Mouse (Mus musculus) forebrain, embryonic 10.5 days (tissue): ENCODE data around the gene Vwc2. TPM values are rescaled to one million over a fixed set of nuclear protein-coding genes. Genes with fewer than 3 reads are reported as not detected.

Experiments
- DNase-seq: peaks from one replicate; pipeline ENCODE4 v3.0.0-alpha.2; 2017; ENCODE audit warnings: low spot score; ENCODE audit errors: extremely low spot score
- H3K27ac ChIP-seq: fragments of 300-500 bp; sonication (generic); 2 replicates; pipeline ENCODE4 v1.5.1; 2016; ENCODE audit warnings: mild to moderate bottlenecking
- H3K27me3 ChIP-seq: fragments of 300-500 bp; sonication (generic); 2 replicates; pipeline ENCODE4 v1.6.1; 2016; ENCODE audit warnings: mild to moderate bottlenecking; ENCODE audit not compliant: poor library complexity, severe bottlenecking
- H3K36me3 ChIP-seq: fragments of 300-500 bp; sonication (generic); replicated peaks from 2 replicates; pipeline ENCODE4 v1.6.1; 2016; ENCODE audit warnings: mild to moderate bottlenecking, moderate library complexity
- H3K4me1 ChIP-seq: fragments of 300-500 bp; sonication (generic); 2 replicates; pipeline ENCODE4 v1.6.1; 2016
- H3K4me3 ChIP-seq: fragments of 300-500 bp; sonication (generic); 2 replicates; pipeline ENCODE4 v1.5.1; 2016; ENCODE audit warnings: mild to moderate bottlenecking, moderate library complexity
- H3K9me3 ChIP-seq: fragments of 300-500 bp; sonication (generic); 2 replicates; pipeline ENCODE4 v1.6.1; 2016; ENCODE audit warnings: mild to moderate bottlenecking, moderate library complexity
- WGBS: fragments of 180-500 bp; shearing (Covaris S2); methylation state at CpG from one replicate; pipeline ENCODE4 v1.1.7; 2016; 5-methylcytosine and 5-hydroxymethylcytosine counted together
- polyA plus RNA-seq: library from polyadenylated mRNA; unstranded; fragments of >200 nt; fragmentation: Nextera tagmentation; extraction: Ambion mirVana; gene quantifications from 2 replicates; pipeline ENCODE4 v1.2.1, GENCODE M21; 2016

Gene Vwc2
- polyA plus RNA-seq, 1 experiment from 2014 or later = 2.9 TPM

- WGBS = 2% methylated on average over 3 of the region's 3 CpGs
- Histone ChIP-seq H3K36me3 (no peaks in the 10 kb centered on the region), H3K9me3 (peaks cover under 1% of the 10 kb centered on the region), H3K27me3 (peaks cover 83% of the 10 kb centered on the region), H3K4me1 (peaks cover 35% of the 10 kb centered on the region), H3K27ac (0 out of 2 replicates have a peak overlapping the region, but pooled peaks have one; percentile 83), H3K4me3 (peak overlapping the region; percentile 69)
- no peak for DNase-seq
These were observed 2.7 kb downstream of the Vwc2 start for GRCm38 (mm10) chr11:11116736-11117135.

DNA sequence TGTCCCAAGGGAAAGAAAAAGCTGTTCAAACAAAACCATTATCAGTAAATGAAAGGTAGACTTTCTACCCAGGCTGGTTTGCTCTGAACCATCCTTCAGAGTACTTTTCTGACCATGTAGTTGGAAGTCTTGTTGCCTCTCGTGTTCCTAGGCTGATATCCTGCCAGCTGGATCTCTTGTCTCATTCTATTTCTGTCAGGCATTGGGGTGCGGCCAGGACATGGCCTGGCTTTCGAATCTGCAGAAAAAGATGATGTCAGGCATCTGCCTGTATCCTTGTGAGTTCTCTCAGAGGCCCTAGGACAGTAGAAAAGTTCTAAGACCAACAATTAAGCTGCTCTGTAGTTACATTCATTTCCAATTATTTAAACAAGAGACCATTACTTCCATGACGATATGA, 8.8 kb downstream of the Vwc2 start:
- H3K27ac ChIP-seq = no peak overlapping the region
- H3K36me3 ChIP-seq = no peaks in the 10 kb centered on the region
- H3K9me3 ChIP-seq = no peaks in the 10 kb centered on the region
- no peak for DNase-seq
- WGBS = 80% methylated on average over 4 of the region's 4 CpGs
- H3K4me1 ChIP-seq = no peaks in the 10 kb centered on the region
- peaks cover 26% of the 10 kb centered on the region for H3K27me3 ChIP-seq
- no peak overlapping the region for H3K4me3 ChIP-seq

DNA sequence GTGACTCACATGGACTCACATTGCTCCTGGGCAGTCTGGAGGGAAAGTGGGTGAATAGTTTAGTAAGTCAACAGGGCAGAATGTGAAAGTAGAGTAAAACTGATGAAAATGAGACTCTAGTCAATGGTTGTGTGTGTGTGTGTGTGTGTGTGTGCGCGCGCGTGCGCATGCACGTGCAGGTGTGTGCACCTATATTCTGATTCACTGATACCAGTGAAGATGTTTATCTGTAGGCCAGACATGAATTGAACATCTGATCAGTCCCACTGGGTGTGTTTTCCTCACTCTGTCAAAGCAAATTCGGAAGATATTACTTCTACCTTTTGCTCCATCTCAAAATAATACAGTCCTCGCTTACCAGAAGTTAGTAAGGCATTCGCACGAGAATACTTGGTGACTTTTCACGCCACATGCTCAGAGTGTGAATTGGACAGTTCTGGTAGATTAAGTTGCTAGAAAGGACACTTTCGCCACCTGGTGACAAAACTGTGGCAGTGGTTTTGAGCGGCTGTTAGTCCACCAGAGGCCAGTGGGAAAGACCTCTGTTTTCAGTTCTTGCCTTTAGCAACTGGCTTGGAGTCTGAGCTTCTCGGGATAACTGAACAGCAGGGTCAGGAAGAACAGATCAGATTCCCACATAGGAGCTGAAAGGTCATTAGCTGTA, 17.5 kb downstream of the Vwc2 start:
- no peaks in the 10 kb centered on the region for H3K27me3 ChIP-seq
- H3K27ac ChIP-seq = no peak overlapping the region
- no peak overlapping the region for H3K4me3 ChIP-seq
- DNase-seq = peak; percentile 33
- H3K9me3 ChIP-seq = no peaks in the 10 kb centered on the region
- no peaks in the 10 kb centered on the region for H3K36me3 ChIP-seq
- H3K4me1 ChIP-seq = no peaks in the 10 kb centered on the region
- WGBS = 61% methylated on average over 14 of the region's 14 CpGs

GRCm38 (mm10) chr11:11140622-11141021, 26.6 kb downstream of the Vwc2 start:
- Histone ChIP-seq H3K4me1 (no peaks in the 10 kb centered on the region), H3K27me3 (no peaks in the 10 kb centered on the region), H3K36me3 (no peaks in the 10 kb centered on the region), H3K9me3 (no peaks in the 10 kb centered on the region), H3K4me3 (no peak overlapping the region), H3K27ac (no peak overlapping the region)
- no peak for DNase-seq

DNA sequence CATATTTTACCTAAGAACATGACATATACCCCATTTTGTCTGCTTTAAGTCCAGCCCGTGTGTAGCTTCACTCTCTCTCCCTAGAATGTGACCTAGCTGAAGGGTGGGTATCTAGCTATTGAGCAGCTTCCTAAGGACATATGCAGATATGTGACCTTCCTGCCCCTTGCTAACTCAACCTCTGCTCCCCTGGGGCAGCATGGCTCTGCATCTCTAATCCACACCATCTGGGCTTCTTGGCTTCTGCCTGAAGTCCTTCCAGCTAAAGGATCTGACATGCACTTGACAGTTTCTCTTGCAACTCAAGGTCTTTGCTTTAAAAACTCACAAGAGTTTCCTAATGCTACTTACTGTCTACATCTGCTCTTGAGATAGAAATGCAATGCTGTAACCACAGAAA, 38.7 kb downstream of the Vwc2 start:
- Histone ChIP-seq H3K36me3 (no peaks in the 10 kb centered on the region), H3K9me3 (peaks cover 2% of the 10 kb centered on the region; the same call in 1 of the 2 replicates), H3K4me1 (0 out of 2 replicates have a peak, but pooled peaks cover 2% of the 10 kb centered on the region), H3K27me3 (no peaks in the 10 kb centered on the region), H3K27ac (no peak overlapping the region), H3K4me3 (no peak overlapping the region)
- no peak for DNase-seq
- 44% methylated on average over 1 of the region's 1 CpGs for WGBS

DNA sequence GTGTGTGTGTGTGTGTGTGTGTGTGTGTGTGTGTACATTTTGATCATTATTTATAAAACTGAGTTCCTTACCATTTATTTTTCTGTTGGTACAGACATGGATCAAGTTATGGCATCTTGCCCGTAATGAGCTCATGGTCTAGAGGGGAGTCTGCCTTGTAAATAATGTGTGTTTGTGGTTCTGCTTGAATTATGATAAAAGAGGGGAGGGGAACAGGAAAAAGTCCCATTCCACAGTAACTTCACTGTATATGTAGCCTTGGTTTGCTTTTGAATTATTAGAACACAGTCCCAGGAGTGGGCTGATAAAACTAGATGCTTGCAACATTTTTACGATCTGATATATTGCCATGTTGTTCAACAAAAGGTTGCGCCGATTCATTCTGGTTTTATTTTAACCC, 57.4 kb downstream of the Vwc2 start:
- H3K36me3 ChIP-seq = no peaks in the 10 kb centered on the region
- WGBS = 92% methylated on average over 4 of the region's 4 CpGs
- DNase-seq = no peak
- H3K4me3 ChIP-seq = no peak overlapping the region
- no peaks in the 10 kb centered on the region for H3K27me3 ChIP-seq
- H3K27ac ChIP-seq = no peak overlapping the region
- no peaks in the 10 kb centered on the region for H3K4me1 ChIP-seq
- no peaks in the 10 kb centered on the region for H3K9me3 ChIP-seq

DNA sequence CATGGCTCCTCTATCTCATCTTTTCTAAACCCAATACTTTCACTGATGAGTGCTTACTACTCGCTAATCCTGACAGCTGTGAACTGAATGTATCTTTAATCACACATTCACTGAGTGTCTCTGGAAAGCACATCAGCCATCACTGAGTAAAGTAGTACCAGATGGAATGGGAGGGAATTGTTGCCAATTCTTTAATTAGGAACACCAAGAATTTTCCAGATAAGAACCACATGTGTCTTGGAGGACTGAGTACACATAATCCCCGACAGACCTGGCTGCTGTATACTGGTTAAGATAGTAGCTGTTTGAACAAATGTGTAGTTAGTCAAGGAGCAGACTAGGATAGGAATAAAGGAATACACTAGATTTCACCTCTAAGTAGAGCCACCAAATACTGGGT, 61.2 kb downstream of the Vwc2 start:
- no peak for DNase-seq
- 65% methylated on average over 2 of the region's 2 CpGs for WGBS

DNA sequence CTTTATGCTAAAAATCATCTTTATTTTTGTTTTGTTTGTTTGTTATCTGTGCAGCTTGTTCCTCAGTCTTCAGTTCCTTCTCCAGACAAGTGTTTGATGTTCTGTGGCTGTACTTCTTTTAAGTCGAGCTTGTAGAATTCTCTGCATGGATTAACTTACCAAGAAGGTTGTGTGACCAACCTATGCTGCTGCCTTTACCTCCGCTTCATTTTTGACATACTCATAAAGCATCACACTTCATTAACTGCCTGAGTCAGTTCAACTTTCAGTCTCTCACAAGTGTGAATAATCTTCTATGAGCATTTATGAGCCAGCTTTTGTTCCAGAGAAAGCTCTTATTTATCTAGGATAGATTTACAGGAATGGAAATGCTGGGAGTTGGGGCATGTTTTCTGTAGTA, 68.7 kb downstream of the Vwc2 start:
- no peak overlapping the region for H3K4me3 ChIP-seq
- WGBS = 79% methylated on average over 2 of the region's 2 CpGs
- no peaks in the 10 kb centered on the region for H3K9me3 ChIP-seq
- H3K4me1 ChIP-seq = no peaks in the 10 kb centered on the region
- H3K27ac ChIP-seq = no peak overlapping the region
- DNase-seq = no peak
- no peaks in the 10 kb centered on the region for H3K27me3 ChIP-seq
- no peaks in the 10 kb centered on the region for H3K36me3 ChIP-seq

More for the DNA sequence above, 61.2 kb downstream of the Vwc2 start:
- Histone ChIP-seq H3K36me3 (no peaks in the 10 kb centered on the region), H3K27me3 (no peaks in the 10 kb centered on the region), H3K27ac (no peak overlapping the region), H3K4me1 (no peaks in the 10 kb centered on the region), H3K9me3 (no peaks in the 10 kb centered on the region), H3K4me3 (no peak overlapping the region)

GRCm38 (mm10) chr11:11223162-11223561, 109.1 kb downstream of the Vwc2 start:
- Histone ChIP-seq H3K9me3 (no peaks in the 10 kb centered on the region), H3K36me3 (no peaks in the 10 kb centered on the region), H3K4me1 (no peaks in the 10 kb centered on the region), H3K27ac (no peak overlapping the region), H3K4me3 (no peak overlapping the region), H3K27me3 (no peaks in the 10 kb centered on the region)
- WGBS = 20% methylated on average over 1 of the region's 1 CpGs
- no peak for DNase-seq

DNA sequence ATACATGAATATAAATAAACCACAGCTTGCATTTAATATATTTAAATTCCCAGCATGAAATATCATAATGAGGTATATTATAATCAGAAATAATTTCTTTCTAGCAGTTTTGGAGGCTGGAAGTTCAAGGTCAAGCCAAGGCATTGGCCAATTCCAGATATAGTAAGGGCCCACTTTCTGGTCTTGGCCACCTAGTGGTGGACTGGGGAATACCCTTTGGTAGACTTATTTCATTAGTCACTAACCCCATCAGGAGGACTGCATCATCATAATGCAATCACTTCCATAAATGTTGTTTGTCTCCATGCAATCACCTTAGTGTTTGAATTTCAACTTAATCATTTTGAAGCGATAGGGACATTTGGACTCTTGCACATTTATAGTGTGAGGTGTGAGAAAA, 125.3 kb downstream of the Vwc2 start:
- no peaks in the 10 kb centered on the region for H3K27me3 ChIP-seq
- H3K4me1 ChIP-seq = no peaks in the 10 kb centered on the region
- no peak overlapping the region for H3K4me3 ChIP-seq
- 80% methylated on average over 1 of the region's 1 CpGs for WGBS
- H3K27ac ChIP-seq = no peak overlapping the region
- H3K36me3 ChIP-seq = no peaks in the 10 kb centered on the region
- no peaks in the 10 kb centered on the region for H3K9me3 ChIP-seq
- DNase-seq = no peak

DNA sequence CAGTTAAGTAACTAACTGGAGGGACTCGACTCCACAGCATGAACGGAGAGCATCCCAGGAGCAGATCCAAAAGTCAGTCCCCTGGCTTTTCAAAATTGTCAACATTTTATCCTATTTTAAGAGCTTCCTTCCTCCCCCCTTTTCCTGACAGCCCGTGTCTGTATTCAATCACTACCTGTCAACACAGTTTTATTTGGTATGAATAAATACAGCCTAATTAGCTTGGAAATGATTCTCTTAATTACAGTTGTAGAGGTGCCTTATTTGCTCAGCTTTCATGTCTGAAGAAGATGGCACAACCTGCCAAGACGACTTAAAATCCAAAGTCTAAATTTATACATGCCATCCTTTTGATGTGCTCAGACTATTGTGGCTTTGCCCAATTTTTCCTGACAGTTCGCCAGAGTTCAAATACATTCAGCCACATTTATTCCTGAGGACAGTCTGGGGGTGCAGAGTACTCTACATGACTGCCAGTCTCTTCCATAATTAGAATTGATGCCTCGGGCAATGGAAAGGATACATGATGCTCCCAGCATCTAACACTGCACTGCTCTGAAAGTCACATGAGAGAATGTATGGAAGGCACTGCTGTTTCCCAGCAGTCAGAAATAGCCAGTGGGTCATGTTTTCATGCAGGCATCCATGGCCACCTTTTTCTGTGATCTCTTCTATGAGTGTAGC, 128.8 kb downstream of the Vwc2 start:
- Histone ChIP-seq H3K27me3 (no peaks in the 10 kb centered on the region), H3K4me3 (no peak overlapping the region), H3K27ac (no peak overlapping the region), H3K36me3 (no peaks in the 10 kb centered on the region), H3K9me3 (no peaks in the 10 kb centered on the region), H3K4me1 (no peaks in the 10 kb centered on the region)
- no peak for DNase-seq
- WGBS = 80% methylated on average over 6 of the region's 6 CpGs

- 93% methylated on average over 1 of the region's 1 CpGs for WGBS
- Histone ChIP-seq H3K4me3 (no peak overlapping the region), H3K4me1 (no peaks in the 10 kb centered on the region), H3K27me3 (no peaks in the 10 kb centered on the region), H3K9me3 (no peaks in the 10 kb centered on the region), H3K36me3 (no peaks in the 10 kb centered on the region), H3K27ac (no peak overlapping the region)
- no peak for DNase-seq
These were observed 143.3 kb downstream of the Vwc2 start for GRCm38 (mm10) chr11:11257348-11257747.

- no peaks in the 10 kb centered on the region for H3K4me1 ChIP-seq
- no peaks in the 10 kb centered on the region for H3K27me3 ChIP-seq
- H3K36me3 ChIP-seq = no peaks in the 10 kb centered on the region
- H3K27ac ChIP-seq = no peak overlapping the region
- DNase-seq = no peak
- H3K4me3 ChIP-seq = no peak overlapping the region
- H3K9me3 ChIP-seq = no peaks in the 10 kb centered on the region
These were observed 166.1 kb downstream of the Vwc2 start for GRCm38 (mm10) chr11:11280128-11280527.
